Mouse (Mus musculus) mouse trophoblast stem cell (cell line): ENCODE data around the gene Kcnj12.

Experiments
- in situ Hi-C, 2 experiments: fragments of 300-500 bp; cut with MseI, MboI; formaldehyde crosslinking; loops; 2 replicates in 1 of 2; 3 replicates in 1 of 2; pipeline ENCODE4 v1.15.1; 2025

The Kcnj12 gene

GRCm38 (mm10) chr11:61024996-61025395, 2.6 kb downstream of the Kcnj12 start:
- in situ Hi-C loops: no loop called here

GRCm38 (mm10) chr11:61025594-61025993, 3.2 kb downstream of the Kcnj12 start:
- in situ Hi-C loops: no loop called here

DNA sequence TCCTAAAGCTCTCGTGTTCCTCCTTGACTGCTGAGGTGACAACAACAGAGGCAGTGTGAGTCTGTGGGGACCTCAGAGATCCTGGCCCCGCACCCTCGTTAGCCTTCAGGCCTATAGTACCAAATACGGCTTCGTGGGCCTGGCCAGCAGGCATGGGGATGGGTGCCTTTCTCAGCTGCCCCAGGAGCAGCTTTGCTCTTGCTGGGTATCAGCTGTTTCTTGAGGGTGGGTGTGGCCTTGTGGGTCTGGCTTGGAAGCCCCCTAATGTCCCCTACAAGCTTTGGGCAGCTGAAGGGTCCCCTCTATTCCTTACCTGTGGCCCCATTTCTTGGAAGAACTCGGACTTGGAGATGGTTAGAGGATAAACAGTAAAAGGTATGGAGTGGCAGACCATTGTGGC, 4.0 kb downstream of the Kcnj12 start:
- in situ Hi-C loops: no loop called here

DNA sequence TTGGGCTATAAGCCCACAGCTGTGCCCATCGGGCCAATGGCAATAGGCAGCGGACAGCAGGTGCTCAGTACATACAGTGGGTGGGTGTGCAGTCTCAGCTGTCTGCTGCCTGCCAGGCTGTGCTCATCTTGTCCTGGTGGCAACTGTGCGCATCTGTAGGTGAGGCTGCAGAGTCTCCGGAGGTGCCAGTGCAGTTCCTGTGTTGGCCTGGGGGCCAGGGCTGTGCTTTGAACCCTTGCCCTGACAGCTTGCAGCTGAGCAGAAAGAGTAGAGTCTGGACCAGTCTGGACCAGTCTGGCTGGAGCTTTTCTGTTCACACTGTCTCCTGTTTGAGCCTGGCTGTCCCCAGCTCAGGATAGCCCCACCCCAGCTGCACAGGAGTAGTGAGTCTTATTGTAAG, 4.8 kb downstream of the Kcnj12 start:
- in situ Hi-C loops: no loop called here

DNA sequence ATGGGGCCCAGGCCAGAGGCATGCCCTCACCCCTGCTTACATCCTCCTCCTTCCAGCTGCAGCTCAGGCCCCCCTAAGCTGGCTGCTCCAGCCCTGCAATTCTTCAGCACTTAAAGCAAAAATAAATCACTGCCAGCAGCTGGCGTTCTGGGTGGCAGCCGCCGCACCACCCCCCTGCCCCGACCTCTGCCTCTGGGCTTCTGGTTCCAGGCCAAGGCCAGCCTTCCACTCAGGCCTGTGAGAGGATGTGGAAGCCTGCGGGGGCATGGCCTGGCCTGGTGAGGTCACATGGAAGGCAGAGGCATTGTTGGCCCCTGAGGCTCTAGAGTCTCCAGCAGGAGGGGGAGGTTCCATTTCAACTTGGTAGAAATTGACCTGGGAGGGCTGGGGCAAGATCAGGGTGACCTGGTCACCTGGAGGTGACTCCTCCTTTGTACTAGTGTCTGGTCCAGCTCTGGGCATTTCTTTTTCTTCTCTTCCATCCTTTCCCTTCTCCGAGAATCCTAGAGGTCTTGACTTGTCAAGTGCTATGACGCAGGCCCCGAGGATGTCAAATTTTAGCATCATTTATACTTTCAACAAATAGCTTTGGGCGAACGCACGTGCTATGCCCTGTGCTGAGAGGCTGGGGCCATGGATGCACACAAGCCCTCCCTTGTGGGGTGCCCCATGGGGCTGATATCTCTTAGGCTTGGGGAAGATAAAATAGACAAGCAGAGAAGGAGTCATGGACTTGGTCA, 6.0 kb downstream of the Kcnj12 start:
- in situ Hi-C loops: no loop called here

- in situ Hi-C loops: no loop called here
These were observed 6.9 kb downstream of the Kcnj12 start for GRCm38 (mm10) chr11:61029116-61029740.

GRCm38 (mm10) chr11:61029864-61030595, 7.7 kb downstream of the Kcnj12 start:
- in situ Hi-C loops: no loop called here

- in situ Hi-C loops: no loop called here
These were observed 8.8 kb downstream of the Kcnj12 start for GRCm38 (mm10) chr11:61031137-61031536.

- in situ Hi-C loops: no loop called here
These were observed 9.5 kb downstream of the Kcnj12 start for GRCm38 (mm10) chr11:61031658-61032445.

DNA sequence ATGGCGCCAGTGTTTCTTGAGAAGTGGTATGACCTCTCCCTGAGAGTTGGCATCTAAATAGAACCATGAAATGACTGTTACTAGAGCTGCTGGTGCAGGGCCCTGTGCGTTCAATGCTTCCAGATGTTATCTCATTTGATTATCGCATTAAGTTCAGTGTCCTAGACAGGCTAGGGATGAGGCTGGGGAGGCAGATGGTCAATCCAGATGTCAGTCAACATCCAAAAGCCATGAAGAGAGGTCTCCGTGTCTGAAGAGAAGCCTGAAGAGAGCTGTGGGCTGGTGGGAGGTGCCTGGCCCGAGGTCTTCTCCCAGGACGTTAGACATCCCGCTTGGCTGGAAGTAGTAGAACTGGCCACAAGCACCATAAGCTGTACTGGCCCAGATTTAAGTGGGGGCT, 10.1 kb downstream of the Kcnj12 start:
- in situ Hi-C loops: no loop called here

- in situ Hi-C loops: no loop called here
These were observed 10.8 kb downstream of the Kcnj12 start for GRCm38 (mm10) chr11:61033160-61033559.

DNA sequence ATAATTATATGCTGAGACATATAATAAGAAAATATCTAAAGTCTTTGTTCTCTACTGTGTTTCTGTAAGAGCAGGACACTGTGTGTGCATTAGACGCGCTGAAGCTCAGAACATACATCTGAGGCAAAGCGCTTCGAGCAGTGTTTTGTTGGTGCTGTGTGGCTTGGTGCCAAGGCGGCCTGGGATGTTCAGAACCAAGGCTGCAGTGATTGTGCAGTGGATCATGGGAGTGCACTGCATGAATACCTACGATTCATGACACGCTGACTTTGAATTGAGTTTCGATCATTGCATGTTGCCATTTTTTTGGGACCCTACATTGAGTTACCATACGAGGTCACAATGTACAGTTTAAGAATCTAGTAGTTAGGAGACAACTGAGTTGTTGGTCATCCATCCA, 14.3 kb downstream of the Kcnj12 start:
- in situ Hi-C loops: no loop called here

- in situ Hi-C loops: no loop called here
These were observed 16.0 kb downstream of the Kcnj12 start for GRCm38 (mm10) chr11:61038277-61038782.

GRCm38 (mm10) chr11:61040856-61041652, 18.7 kb downstream of the Kcnj12 start:
- in situ Hi-C loops: no loop called here

GRCm38 (mm10) chr11:61042593-61042992, 20.2 kb downstream of the Kcnj12 start:
- in situ Hi-C loops: no loop called here

GRCm38 (mm10) chr11:61043055-61043992, 21.0 kb downstream of the Kcnj12 start:
- in situ Hi-C loops: no loop called here

DNA sequence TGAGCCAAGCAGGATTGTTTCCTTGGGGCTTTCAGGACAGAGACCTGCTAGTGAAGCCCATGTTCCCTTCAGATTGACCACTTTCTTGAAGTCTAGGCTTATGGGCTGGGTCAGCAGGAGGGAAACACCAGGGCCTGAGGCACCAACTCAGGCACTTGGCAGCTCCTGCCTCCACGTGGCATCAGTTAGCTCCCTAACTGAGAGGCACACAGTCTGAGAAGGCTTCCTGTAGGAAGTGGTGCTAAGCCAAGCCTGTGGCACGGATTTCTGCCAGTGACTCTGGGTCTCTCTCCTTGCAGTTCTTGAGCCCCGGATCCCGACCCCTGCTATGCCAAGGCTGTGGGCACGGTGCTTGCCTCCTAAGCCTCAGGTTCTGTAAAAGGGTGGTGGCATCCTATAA, 22.4 kb downstream of the Kcnj12 start:
- in situ Hi-C loops: no loop called here

GRCm38 (mm10) chr11:61047441-61047840, 25.1 kb downstream of the Kcnj12 start:
- in situ Hi-C loops: no loop called here

DNA sequence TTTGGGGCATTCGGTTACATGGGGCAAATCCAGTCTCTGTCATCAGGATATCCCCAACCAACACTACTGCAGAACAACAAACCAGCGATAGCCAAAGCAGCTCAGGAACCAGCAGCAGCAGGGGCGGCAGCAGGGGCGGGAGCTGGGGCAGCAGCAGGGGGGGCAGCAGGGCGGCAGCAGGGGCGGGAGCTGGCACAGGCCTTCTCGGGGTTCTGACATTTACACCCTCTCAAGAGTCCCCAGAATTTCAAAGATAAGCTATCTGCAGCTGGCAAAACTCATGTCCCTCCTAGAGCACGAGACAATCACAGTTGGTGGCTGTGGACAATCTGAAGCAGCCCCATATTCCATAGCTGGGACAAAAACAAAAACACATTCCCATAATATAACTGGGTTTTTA, 28.8 kb downstream of the Kcnj12 start:
- in situ Hi-C loops: no loop called here

- in situ Hi-C loops: no loop called here
These were observed 34.5 kb downstream of the Kcnj12 start for GRCm38 (mm10) chr11:61056871-61057270.
